Mouse (Mus musculus) lung, adult 18-20 months (tissue): ENCODE measurements around the gene Nfe2l1.

Experiments
- DNase-seq, 2 experiments: peaks; one replicate each; pipeline ENCODE4 v3.0.0; 2022; ENCODE audit warnings: mixed read lengths in 2 of 2

Nfe2l1 gene

DNA sequence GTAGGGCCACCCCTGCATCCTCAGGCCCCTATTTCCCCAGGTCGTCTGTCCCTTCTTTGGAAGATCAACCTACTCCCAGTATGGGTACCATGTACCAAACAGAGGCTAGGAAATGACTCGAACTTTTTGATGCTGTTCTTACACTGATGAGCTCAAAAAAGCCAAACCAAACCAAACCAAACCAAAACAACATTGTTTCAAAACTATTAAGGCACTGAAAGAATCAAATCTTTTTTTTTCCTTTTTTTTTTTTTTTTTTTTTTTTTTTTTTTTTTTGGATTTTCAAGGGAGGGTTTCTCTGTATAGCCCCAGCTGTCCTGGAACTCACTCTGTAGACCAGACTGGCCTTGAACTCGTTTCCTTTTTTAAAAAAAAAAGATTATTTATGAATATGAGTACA lies 13.9 kb upstream of the Nfe2l1 start:
- DNase-seq = no peak

DNA sequence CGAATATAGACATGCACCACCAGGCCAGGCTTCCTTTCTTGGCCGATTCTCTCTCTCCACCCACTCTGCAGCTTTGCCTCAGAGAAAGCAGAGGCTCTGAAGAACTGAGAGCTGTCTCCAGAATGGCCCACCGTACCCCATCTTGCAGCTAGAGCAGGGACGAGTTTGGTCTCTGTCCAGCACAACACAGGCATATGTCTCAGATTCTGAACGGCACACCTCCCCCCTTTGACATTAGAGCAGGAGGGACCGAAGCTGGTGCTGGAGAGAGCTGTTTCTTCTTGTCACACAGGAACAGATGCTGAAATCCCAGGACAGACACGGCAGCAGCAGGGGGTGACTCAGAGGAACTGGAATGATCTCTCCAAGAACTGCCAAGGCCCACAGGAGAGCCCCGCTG lies 10.5 kb upstream of the Nfe2l1 start:
- DNase-seq = no peak

DNA sequence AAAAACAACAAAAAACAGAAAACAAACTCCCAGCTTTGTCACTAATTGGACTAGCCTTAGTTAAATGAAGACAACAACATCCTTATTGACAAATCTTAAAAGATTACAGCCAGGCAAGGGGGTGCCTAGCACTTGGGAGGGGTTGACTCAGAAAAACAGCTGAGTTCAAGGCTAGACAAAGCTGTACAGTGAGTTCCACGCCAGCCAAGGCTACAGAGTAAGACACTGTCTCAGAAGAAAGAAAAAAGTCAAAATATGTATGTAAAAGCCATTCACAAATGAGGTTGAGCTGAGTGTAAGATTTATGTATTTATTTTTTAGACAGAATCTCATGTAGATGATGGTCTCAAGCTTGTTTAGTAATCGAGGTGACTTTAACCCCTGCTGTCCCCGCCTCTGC lies 10.1 kb upstream of the Nfe2l1 start:
- no peak for DNase-seq

DNA sequence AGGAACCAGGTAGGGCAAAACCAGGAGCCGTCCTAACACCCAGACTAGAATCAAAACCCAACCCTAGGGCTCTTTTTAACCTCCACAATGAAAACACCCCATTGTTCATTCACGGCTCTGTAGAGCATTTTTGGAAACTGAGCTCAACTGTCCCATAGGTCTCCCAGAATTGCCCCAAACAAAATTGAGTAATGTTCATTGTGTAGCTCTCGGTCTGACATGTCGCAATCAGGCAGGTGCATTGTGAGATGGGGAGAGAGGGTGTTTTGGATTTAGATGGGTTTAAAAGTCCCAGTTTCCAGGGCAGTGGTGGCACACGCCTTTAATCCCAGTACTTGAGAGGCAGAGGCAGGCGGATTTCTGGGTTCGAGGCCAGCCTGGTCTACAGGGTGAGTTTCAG lies 9.7 kb upstream of the Nfe2l1 start:
- no peak for DNase-seq

DNA sequence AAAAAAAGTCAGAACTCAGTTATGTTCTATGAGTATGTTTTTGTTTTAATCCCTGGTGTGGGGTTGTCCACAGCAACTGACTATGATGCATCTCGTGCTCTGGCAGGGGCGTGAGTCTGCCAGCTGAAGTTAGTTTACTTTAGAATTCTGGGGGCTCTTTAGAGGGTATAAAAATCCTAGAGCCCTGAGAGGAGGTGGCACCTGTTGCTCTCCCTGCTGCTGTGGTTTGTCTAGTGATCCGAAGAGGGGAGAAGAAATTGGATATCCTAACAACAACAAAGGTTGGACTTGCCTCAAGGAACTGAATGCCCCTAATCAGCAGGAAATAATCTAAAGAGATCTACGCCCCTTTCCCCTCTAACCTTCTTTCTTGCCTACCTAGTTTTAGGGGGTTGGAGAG lies 8.6 kb upstream of the Nfe2l1 start:
- no peak for DNase-seq

DNA sequence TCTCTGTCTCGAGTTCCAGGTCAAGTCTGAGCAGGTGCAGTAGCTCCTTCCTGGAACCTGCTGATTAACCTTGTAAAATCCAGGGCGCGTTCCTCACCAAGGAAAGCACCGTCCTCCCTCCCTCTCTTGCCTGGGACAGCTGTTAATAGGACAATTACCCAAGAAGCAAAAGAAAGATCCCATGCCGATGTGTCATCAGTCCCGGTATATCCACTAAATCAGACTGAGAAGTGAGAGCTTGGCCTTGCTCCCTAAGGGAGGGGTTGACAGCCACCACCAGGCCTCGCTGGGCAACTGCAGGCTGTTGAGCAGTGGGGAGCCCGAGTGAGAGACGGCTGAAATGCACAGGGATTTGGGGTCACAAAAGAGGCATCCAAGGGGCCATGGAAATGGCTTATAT lies 7.5 kb upstream of the Nfe2l1 start:
- DNase-seq = no peak

DNA sequence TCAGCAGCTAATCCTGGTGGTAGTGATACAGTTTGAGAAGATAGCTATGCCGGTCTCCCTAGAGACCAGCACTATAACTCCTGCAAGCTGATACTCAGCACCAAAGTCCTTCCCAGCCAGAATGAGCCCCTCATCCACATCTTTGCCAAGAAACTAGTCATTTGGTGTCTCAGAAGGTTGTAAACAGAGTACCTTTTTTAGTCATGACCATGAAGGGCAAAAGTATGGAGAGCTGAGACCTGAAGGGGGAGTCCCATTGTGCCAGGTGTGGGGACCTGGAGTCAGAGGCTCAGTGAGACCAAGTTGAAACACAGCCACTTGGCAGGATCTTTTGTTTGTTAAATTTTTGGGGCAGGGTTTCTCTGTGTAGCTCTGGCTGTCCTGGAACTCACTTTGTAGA lies 4.4 kb upstream of the Nfe2l1 start:
- no peak for DNase-seq

DNA sequence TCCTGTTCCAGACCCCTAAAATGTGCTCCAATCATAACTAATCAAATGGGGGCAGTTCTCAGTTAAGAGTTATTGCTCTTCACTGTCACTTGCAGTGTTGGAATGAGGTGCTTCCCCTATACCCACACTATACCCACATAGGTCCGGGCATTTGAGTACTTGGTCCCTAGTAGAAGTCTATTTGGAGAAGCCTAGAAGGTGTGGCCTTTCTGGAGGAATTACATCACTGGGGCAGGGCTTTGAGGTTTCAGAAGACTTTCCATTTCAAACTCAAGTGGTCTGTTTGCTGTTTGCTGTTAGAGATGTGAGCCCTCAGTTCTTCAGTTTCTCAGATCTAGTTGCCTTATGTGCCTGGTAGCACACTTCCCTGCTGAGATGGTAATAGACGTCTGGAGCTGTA lies 3.2 kb upstream of the Nfe2l1 start:
- DNase-seq = peak in 1 of 2 experiments; percentile 31

DNA sequence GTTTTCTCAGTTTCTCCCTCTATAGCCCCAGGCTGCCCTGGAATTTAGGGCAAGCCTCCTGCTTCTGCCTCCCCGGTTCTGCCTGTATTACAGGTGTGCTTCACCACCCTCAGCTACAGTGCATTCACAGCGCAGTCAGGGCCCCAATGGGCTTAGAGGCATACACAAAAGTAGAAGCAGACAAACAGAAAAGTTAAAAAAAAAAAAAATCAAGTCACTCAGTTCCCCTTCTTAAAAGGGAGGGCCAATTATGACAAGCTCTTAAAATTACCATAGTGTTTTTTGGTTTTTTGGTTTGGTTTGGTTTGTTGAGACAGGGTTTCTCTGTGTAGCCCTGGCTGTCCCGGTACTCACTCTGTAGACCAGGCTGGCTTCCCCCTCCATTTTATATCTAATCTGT lies 2.8 kb upstream of the Nfe2l1 start:
- DNase-seq = no peak

DNA sequence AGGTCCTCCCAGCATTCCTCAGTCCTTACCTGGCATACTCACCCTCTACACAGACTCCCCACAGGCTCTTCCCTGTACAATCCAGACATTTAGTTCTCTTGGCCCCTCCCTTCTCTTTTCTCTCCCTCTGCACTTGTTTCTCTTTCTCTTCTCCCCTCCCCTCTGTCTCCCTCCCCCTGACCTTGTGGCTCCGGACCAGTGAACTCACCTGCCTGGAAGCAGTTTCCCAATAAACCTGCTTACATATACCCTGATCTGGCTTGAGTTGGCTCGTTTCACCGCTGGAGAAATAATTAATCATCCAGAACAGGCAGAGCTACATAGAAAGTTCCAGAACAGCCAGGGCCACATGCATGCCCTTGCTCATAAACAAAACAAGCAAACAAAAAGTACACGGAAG lies 1.7 kb upstream of the Nfe2l1 start:
- DNase-seq = no peak

DNA sequence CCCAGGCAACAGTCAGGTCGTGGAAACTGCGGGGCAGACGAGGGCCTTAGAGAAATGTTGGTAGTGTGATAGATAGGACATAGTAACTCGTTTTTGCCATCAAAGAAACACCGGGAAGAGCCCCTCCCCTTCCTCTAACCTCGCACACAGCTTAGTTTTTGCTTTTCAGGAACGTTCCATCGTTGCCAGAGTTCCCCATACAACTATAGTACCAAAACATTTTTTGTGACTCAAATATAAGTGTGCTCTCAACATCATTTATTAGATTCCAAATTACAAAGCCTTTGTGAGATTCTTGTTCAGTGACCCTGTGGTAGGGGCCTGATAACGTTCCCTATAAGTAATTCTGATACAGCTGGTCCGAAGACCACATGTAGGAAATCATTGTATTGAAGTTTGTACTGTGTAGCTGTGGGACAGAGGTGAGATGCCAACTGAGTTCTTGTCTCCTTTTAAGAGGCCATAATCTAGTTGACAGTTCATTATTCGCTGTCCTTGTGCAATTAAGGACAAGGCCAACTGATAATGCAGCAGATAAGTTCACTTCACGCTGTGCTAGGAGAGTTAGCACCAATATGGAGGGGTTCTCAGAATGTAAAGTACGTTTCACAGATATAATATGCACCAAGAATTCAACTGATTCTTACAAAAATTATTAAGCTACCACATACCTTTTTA lies 910 bp upstream of the Nfe2l1 start:
- no peak for DNase-seq

DNA sequence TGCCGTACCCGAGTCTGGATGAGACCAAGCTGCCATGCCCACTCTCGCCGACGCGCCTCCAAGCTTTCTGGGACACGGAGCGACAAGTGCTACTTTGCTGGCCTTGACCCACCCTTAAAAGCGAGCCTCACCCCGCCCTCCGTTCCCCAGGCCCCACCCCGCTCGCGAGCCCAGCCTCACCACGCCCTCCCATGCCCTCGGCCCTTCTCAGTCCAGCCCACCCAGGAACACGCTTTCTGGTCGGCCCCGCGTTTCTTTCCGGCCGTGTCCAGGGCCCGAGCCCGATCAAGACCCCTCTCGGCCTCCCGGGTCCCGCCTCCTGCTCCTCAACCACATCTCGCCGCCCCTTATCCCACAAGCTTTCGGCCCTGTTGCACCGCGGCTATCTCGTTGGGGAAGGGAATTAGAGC lies 360 bp downstream of the Nfe2l1 start:
- DNase-seq = peak; percentile 92 to 94

DNA sequence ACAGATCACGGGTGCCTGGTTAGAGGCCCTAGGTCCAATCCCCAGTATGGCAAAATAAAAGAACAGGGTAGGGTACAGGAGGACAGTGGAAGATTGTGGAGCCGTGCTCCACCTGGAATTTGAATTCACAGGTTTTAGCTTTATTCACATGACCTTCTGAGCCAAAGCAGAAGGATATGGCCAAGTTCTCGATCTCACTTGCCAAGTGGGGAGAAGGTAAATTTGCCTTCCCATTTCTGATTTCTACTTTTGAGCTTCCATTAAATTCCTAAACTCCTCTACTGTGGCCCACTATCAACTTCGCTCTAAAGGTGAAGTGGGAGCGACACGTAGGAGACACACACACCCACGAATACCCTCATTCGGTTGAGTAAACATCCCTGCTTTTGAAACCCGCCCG lies 887 bp downstream of the Nfe2l1 start:
- no peak for DNase-seq

DNA sequence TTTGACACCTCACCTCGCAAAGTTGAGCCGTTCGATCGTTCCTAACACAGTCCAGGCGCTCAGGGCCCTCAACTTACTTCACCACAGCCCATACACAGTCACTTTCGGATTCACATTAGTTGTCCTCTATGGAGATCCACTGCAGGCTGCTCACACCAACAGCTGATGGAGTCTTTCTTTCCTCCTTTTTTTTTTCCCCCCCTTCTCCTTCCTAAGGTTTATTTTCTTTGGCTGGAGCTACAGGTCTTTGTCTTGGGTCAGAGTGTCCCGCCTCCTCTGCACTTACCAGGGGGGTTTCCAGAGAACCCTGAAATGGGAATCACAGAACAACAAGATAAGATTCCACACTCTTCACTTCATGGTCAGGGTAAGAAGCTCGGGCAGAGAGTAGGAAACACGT lies 1.9 kb downstream of the Nfe2l1 start:
- no peak for DNase-seq

DNA sequence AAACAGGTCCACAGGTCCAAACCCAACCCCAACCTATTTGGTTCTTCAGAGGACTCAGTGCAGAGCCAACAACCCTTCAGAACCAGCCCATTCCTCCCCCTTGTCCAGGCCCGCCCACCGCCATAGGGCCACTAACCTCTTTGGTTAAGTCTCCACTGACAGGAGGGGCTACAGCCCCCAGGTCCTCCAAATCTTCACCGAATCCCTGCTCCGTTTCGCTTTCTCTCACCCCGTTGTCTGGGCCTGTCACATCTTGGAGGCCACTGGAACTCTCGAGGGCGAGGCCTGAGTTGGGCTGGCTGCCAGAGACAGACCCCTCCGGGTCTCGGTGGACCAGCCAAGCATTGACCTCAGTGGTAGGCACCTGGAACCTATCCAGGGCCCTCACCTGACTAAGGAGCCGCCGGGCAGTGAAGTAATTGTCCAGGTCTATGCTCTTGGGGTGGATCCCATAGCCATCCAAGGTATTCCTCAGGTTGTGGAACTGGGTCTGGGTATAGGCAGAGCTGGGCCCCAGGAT lies 2.6 kb downstream of the Nfe2l1 start:
- DNase-seq = no peak

DNA sequence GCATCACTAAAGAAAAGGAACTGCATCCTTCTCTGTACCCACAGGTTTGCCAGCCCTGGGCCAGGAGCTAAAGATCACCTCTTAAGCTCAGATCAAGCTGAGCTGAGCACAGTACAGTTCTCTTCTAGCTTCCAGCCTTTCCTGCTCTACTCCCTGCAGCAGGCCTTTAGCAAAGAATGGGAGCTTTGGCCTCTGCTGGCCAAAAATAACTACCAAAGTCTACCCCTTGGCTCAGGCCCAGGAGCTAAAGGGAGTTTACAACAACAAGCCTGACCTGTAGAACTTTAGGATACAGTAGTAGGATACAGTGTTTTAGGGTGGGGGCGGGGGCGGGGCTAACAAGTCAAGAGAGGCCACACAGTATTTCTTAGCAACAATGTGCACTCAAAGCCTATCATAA lies 3.3 kb downstream of the Nfe2l1 start:
- DNase-seq = peak in 1 of 2 experiments; percentile 25

DNA sequence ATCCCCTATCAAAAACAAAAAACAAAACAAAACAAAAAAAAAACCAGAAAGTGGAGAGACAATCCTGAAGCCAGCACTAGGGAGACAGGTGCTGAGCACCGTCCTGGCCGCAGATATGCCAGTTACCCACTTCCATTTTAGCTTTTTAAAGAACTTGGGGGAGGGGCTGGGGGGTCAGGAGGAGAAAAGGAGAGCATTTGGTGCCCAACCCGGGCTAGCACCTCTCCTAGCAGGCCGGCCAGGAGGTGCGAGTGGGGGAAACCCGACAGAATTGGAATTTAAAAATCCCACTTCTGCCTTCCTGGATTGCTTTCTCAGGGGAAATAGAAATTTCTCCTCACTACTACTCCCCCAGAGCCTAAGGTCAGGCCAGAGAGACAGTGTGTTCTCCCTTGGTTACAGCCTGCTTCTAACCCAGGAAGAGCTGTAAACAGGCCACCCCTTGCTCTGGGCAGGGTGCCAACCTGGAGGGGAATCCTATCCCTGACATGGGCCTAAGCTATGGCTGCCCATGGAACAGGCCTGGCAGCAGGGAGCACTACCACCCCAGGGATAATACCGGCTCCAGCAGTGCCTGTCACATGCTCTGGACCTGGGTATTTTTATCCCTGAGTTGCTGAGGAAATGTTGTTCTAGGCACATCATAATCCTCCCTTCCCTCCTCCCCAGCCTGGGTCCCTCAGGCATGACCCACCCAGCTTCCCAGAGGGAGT lies 4.8 kb downstream of the Nfe2l1 start:
- DNase-seq = peak; percentile 63 to 78

DNA sequence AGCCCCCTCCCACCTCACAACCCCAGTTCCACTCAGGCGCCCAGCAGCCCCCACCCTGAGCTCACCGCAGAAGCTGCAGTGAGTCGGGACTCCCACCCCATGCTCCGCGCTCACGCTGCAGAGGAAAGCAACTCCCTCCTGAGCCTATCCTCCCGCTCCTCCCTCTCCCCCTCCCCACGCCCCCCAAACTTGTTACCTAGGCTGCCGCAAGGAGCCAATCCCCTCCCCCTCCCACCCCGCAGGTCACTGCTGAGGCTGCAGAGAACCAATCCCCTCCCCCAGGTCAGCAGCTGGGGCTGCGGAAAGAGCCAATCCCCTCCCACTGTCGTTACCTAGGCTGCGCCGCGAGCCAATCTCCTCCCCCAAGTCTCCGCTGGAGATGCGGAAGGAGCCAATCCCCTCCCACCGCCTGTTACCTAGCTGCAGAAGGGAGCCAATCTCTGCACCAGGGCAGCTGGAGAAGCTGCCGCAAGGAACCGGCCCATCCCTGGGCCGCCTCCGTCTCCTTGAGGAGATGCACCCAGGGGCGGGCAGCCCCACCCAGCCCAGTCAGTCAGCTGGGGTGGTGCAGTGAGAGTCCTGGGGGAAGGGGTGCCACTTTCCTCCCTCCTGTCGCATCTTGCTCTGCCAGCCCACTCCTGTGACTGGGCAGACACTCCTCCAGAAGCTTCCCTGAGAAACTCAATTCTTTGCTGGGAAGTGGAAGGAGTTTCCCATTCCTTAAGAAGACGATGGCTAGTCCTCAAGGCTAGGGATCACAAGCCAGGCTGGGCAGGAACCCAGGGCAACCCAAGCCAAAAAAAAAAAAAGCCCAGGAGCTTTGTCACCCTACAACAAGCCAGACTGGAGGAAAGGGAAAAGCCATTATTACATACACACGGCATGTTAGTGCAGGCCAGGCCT lies 5.6 kb downstream of the Nfe2l1 start:
- peak; percentile 91 to 94 for DNase-seq

DNA sequence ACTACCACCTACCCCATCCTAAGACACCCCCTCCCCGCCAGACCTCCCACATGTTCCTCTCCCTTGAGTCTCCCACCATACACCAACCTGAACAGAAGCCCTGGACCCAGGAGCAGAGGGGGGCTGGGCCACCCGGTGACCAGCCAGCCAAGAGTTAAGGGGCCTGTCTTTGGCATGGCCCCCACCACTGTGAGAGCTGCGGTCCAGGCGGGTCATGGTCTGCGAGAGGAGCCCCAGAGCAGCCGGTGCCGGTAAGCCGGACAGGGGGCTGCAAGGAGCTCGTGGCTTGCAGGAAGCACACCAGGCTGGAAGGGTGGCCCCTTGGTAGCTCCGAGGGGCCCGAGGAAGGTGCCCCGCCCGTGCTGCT lies 6.3 kb downstream of the Nfe2l1 start:
- DNase-seq = no peak

DNA sequence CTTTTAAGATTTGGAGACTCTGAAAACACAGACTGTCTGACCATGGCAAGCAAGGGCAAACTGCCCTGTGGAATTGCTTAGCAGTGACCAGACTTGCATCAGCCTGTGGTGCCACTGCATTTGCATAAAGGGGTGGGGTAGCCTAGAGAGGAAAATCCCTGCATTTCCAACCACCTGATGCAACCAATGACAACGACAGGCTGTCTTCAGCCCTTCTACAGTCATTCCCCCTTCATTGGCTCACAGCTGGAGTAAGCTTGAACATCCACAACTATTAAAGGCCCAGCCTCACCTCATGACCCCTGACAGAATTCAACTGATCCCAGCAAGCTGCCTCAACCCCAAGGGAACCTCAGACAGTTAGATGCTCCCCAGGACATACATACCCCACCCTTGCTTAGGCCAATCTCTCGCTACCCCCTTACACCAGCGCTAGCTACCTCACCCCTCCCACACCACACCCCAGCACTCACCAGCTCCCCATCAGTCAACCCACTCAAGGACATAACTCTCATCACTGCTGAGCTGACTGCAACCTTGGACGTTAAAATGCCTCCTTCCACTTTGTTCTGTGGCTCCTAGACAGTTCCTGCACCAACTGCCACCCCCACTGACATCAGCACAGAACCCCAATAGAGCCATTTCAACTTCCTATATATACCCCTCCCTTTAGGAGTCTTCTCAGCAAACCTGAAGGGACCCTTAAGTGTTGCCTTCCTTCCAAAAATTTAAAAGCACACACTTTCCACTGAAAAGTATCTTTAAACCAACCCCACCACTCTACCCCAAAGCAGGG lies 6.9 kb downstream of the Nfe2l1 start:
- DNase-seq = peak; percentile 38 to 57

DNA sequence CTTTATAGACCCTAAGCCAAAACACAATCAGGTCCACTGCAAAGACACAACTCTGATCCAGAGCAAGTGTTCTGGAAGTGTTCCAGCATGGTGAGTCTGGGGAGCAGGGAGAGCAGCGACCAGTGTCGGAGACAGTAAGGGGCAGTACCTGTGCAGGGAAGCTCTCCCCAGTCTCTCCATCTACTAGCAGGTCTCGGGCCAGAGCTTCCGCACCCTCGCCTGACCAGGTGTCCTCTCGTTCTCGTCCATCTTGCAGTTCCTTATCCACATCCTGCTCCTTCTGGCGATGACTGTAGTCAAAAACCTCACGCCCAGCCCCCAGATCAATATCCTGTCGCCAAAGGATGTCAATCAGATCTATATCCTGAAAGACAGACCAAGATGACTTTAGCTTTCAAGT lies 7.8 kb downstream of the Nfe2l1 start:
- DNase-seq = no peak

DNA sequence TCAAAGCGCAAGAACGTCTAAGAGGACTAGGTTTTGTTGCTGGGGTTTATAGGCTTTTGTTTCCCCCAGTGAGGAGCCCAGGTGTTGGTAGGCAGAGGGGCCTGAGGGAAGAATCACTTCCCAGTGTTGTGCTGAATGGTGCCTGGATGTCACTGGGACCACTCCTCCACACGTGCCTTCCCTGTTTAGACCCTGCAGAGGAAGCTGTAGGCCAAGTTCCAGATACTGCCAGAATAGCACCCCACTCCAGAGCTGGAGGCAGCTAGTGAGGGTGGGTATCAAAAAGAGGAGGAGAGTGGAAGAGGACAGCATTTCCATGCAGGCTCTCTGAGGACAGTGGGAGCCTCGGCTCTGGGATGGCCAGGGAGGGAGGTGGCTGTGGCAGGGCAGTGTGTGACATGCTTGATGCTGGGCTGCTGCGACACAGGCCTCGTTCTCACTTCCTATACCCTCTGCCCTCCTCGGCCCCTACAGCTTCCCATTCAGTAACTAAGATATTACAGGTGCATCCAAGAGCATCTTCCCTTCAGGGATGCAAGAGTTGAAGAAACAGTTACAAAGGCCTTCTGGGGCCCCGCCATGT lies 11.5 kb downstream of the Nfe2l1 start:
- no peak for DNase-seq
